Mouse (Mus musculus) ES-E14 (cell line): ENCODE data around the gene Lrrc26. TPM values are rescaled to one million over a fixed set of nuclear protein-coding genes. Genes with fewer than 3 reads are reported as not detected.

Source experiments
- DNase-seq: peaks from one replicate; pipeline ENCODE4 v3.0.0-alpha.2; 2013; ENCODE audit warnings: low read depth, low spot score
- H3K27ac ChIP-seq: 2 replicates; pipeline ENCODE4 v1.5.1; 2012; ENCODE audit warnings: low read depth, mild to moderate bottlenecking, low read length, moderate library complexity, mixed read lengths; ENCODE audit not compliant: poor library complexity, insufficient read depth, severe bottlenecking
- H3K36me3 ChIP-seq: 2 replicates; pipeline ENCODE4 v1.6.1; 2012; ENCODE audit warnings: mild to moderate bottlenecking, low read length, moderate library complexity, mixed read lengths; ENCODE audit not compliant: control insufficient read depth, poor library complexity, insufficient read depth, severe bottlenecking
- H3K4me1 ChIP-seq, 2 experiments: fragments of 150-350 bp in 1 of 2; sonication (generic) in 1 of 2; 2 replicates each; pipeline ENCODE4 v1.6.1; 2012; ENCODE audit warnings: low read length in 2 of 2, mild to moderate bottlenecking in 1 of 2, mixed read lengths in 1 of 2; ENCODE audit not compliant: control insufficient read depth in 2 of 2, insufficient read depth in 2 of 2, poor library complexity in 1 of 2
- H3K4me3 ChIP-seq, 2 experiments: fragments of 150-350 bp in 1 of 2; sonication (generic) in 1 of 2; 2 replicates each; pipeline ENCODE4 v1.5.1; 2012; ENCODE audit warnings: low read length in 2 of 2, low read depth in 1 of 2, mild to moderate bottlenecking in 1 of 2, mixed read lengths in 1 of 2; ENCODE audit not compliant: insufficient read depth in 1 of 2, poor library complexity in 1 of 2, severe bottlenecking in 1 of 2
- H3K9ac ChIP-seq: 2 replicates; pipeline ENCODE4 v1.6.1; 2012; ENCODE audit warnings: low read depth, mild to moderate bottlenecking, low read length, mixed read lengths; ENCODE audit not compliant: poor library complexity, insufficient read depth, severe bottlenecking
- H3K9me3 ChIP-seq: fragments of 150-350 bp; sonication (generic); 2 replicates; pipeline ENCODE4 v1.6.1; 2012; ENCODE audit warnings: low read depth, mild to moderate bottlenecking, low read length; ENCODE audit not compliant: control insufficient read depth, insufficient read depth
- CHD2 ChIP-seq: IDR thresholded peaks from 2 replicates; pipeline ENCODE4 v1.6.1; 2014; ENCODE audit warnings: mild to moderate bottlenecking, low read depth, low read length, inconsistent platforms
- HCFC1 ChIP-seq: IDR thresholded peaks from 2 replicates; pipeline ENCODE4 v1.6.1; 2012; ENCODE audit warnings: low read length, inconsistent platforms, borderline replicate concordance; ENCODE audit not compliant: insufficient read depth
- MAFK ChIP-seq: IDR thresholded peaks from 2 replicates; pipeline ENCODE4 v1.6.1; 2014; ENCODE audit warnings: mild to moderate bottlenecking, low read depth, low read length, inconsistent platforms; ENCODE audit not compliant: insufficient read depth
- ZC3H11A ChIP-seq: IDR thresholded peaks from 2 replicates; pipeline ENCODE4 v1.6.1; 2012; ENCODE audit warnings: low read depth, mild to moderate bottlenecking, inconsistent platforms, low read length, borderline replicate concordance
- ZNF384 ChIP-seq: IDR thresholded peaks from 2 replicates; pipeline ENCODE4 v1.6.1; 2012; ENCODE audit warnings: low read depth, low read length, inconsistent platforms
- in situ Hi-C, 2 experiments: fragments of 600-800 bp; cut with MboI; formaldehyde crosslinking; loops; one replicate each; pipeline ENCODE4 v1.15.1; 2025; ENCODE audit warnings: low sequenced_read_pairs in 2 of 2, inconsistent platforms in 1 of 2; ENCODE audit not compliant: unreplicated experiment in 2 of 2
- total RNA-seq: library from RNA; depleted of rRNA; stranded (reverse); fragments of 300-350 nt; gene quantifications from 2 replicates; pipeline ENCODE4 v1.2.3, GENCODE M21; 2012

The Lrrc26 gene
- total RNA-seq, 1 experiment = not detected

- TF ChIP-seq ZC3H11A (no peak), HCFC1 (no peak), CHD2 (no peak), ZNF384 (no peak), MAFK (no peak)
- Histone ChIP-seq H3K9ac (peak overlapping the region; percentile 71; the same call in 1 of the 2 replicates), H3K36me3 (peaks cover 2% of the 10 kb centered on the region; the same call in 1 of the 2 replicates), H3K4me1 (peaks cover 0 to 8% of the 10 kb centered on the region in 2 experiments; a peak in 1 of 4 replicates), H3K9me3 (no peaks in the 10 kb centered on the region), H3K4me3 (peak overlapping the region; percentile 53 to 78), H3K27ac (peak overlapping the region; percentile 49; the same call in 1 of the 2 replicates)
- in situ Hi-C loops = no loop called here
- DNase-seq = no peak
These were observed 27.8 kb upstream of the Lrrc26 start for GRCm38 (mm10) chr2:25261870-25262269.

- in situ Hi-C loops = no loop called here
- H3K9ac ChIP-seq = peak within 1 kb of the TSS; percentile 86
- peak within 1 kb of the TSS; percentile 49; the same call in 1 of the 2 replicates for H3K27ac ChIP-seq
- no peaks in the 10 kb centered on the region for H3K9me3 ChIP-seq
- TF ChIP-seq MAFK = no peak
- peak; percentile 91 for TF ChIP-seq CHD2
- TF ChIP-seq HCFC1 = no peak
- no peak for TF ChIP-seq ZNF384
- H3K36me3 ChIP-seq = peaks cover 2% of the 10 kb centered on the region; the same call in 1 of the 2 replicates
- peak; percentile 96 for DNase-seq
- peak within 1 kb of the TSS; percentile 87 to 90 for H3K4me3 ChIP-seq
- H3K4me1 ChIP-seq = peaks cover 0 to 11% of the 10 kb centered on the region in 2 experiments; a peak in 1 of 4 replicates
These were observed 27.4 kb upstream of the Lrrc26 start, which contains the start of gene Tprn for GRCm38 (mm10) chr2:25262291-25262767. Gene Tprn (plus strand): TSS chr2:25262618.

- Histone ChIP-seq H3K4me1 (peaks cover 0 to 12% of the 10 kb centered on the region in 2 experiments; a peak in 1 of 4 replicates), H3K27ac (peak overlapping the region; percentile 22; the same call in 1 of the 2 replicates), H3K36me3 (peaks cover 2% of the 10 kb centered on the region; the same call in 1 of the 2 replicates), H3K9ac (peak overlapping the region; percentile 86), H3K9me3 (no peaks in the 10 kb centered on the region), H3K4me3 (peak overlapping the region; percentile 87 to 90)
- in situ Hi-C loops = no loop called here
- no peak for TF ChIP-seq ZC3H11A
- no peak for DNase-seq
These were observed 26.7 kb upstream of the Lrrc26 start for GRCm38 (mm10) chr2:25262795-25263622.

DNA sequence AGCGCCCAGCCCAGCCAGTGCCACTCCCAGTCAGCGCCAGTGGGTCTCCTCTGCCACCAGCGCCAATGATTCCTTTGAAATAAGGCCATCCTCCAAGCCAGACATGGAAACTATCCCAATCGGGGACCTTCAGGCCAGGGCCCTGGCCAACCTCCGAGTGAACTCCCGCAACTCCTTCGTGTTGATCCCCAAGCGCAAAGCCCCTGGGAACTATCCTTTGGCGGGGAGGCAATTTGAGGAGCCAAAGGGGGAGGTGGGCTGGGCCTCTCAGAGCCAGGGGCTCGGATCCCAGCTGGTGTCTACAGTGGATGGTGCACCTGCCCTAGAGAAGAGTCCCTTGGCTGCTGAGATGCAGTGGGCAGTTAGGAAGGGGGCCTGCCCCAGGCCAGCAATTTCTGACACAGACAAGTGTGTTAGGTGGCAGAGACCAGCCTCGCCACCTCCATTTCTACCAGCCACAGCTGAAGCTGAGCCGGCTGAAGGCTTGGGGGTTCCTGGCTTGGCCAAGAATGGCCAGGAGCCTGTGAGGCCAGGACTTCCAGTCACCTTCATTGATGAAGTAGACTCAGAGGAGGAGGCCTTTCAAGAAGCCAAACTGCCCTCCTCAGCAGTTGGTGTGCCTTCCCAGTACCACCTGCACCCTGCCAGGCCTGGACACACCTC lies 26.0 kb upstream of the Lrrc26 start:
- Histone ChIP-seq H3K9me3 (no peaks in the 10 kb centered on the region), H3K9ac (peak overlapping the region; percentile 86), H3K4me1 (peaks cover 0 to 12% of the 10 kb centered on the region in 2 experiments; a peak in 1 of 4 replicates), H3K27ac (no peak overlapping the region), H3K36me3 (peaks cover 2% of the 10 kb centered on the region; the same call in 1 of the 2 replicates), H3K4me3 (peak overlapping the region; percentile 87 to 90)
- TF ChIP-seq CHD2 (no peak), HCFC1 (no peak), ZNF384 (no peak), ZC3H11A (no peak), MAFK (no peak)
- in situ Hi-C loops = no loop called here
- no peak for DNase-seq
